Mouse (Mus musculus) E14TG2a.4 (cell line): ENCODE measurements at regions not wholly inside any gene's neighbourhood (a gene's known extent, or its start where the extent isn't known, plus 50 kb on each side); places are given as distances from the start of the nearest gene placed in this dataset.

Source experiments
- CTCF ChIP-seq: conservative IDR thresholded peaks from 2 replicates; pipeline ENCODE4 v1.5.1; 2014; ENCODE audit warnings: low read length
- NANOG ChIP-seq: IDR thresholded peaks from 2 replicates; pipeline ENCODE4 v1.6.1; 2014; ENCODE audit warnings: borderline replicate concordance, low read length, mixed read lengths
- POU5F1 ChIP-seq: IDR thresholded peaks from 2 replicates; pipeline ENCODE4 v1.6.1; 2014; ENCODE audit warnings: low read length, borderline replicate concordance

- TF ChIP-seq CTCF (peak; percentile 74), NANOG (no peak), POU5F1 (no peak)
Observed at GRCm38 (mm10) chr10:117455595-117456302, 75.9 kb upstream of the Cpsf6 start.
